Mouse (Mus musculus) liver, postnatal 0 days (tissue): ENCODE data around the gene Klhl40. TPM values are rescaled to one million over a fixed set of nuclear protein-coding genes. Genes with fewer than 3 reads are reported as not detected.

Experiments
- ATAC-seq: fragments of 200-750 bp; cut with Nextera tagmentation; 2 replicates; pipeline ENCODE4 v1.8.0; 2017; ENCODE audit warnings: mild to moderate bottlenecking, moderate library complexity
- DNase-seq: peaks from one replicate; pipeline ENCODE4 v3.0.0-alpha.2; 2016
- H3K27ac ChIP-seq: fragments of 300-500 bp; sonication (generic); 2 replicates; pipeline ENCODE4 v1.5.1; 2014; ENCODE audit warnings: antibody characterized with exemption, moderate library complexity, mild to moderate bottlenecking, low read depth
- H3K27me3 ChIP-seq: fragments of 300-500 bp; sonication (generic); 2 replicates; pipeline ENCODE4 v1.6.1; 2014; ENCODE audit warnings: low read length, control low read depth, mixed read lengths; ENCODE audit not compliant: insufficient read depth
- H3K36me3 ChIP-seq: fragments of 300-500 bp; sonication (generic); replicated peaks from 2 replicates; pipeline ENCODE4 v1.6.1; 2014; ENCODE audit warnings: mild to moderate bottlenecking, control low read depth, low read length, moderate library complexity, mixed read lengths; ENCODE audit not compliant: insufficient read depth
- H3K4me1 ChIP-seq: fragments of 300-500 bp; sonication (generic); 2 replicates; pipeline ENCODE4 v1.6.1; 2014; ENCODE audit warnings: antibody characterized with exemption, mild to moderate bottlenecking, control low read depth; ENCODE audit not compliant: insufficient read depth
- H3K4me2 ChIP-seq: fragments of 300-500 bp; sonication (generic); 2 replicates; pipeline ENCODE4 v1.6.1; 2014; ENCODE audit warnings: low read depth, mild to moderate bottlenecking, low read length, moderate library complexity, mixed read lengths
- H3K4me3 ChIP-seq: fragments of 300-500 bp; sonication (generic); 2 replicates; pipeline ENCODE4 v1.5.1; 2014; ENCODE audit warnings: low read depth, low read length
- H3K9ac ChIP-seq: fragments of 300-500 bp; sonication (generic); replicated peaks from 2 replicates; pipeline ENCODE4 v1.6.1; 2014; ENCODE audit warnings: mild to moderate bottlenecking, moderate library complexity
- H3K9me3 ChIP-seq: fragments of 300-500 bp; sonication (generic); 2 replicates; pipeline ENCODE4 v1.6.1; 2016; ENCODE audit warnings: mild to moderate bottlenecking, control low read depth, low read length, mixed read lengths
- CTCF ChIP-seq: sonication (generic); IDR thresholded peaks from 2 replicates; pipeline ENCODE4 v1.5.1; 2016; ENCODE audit warnings: antibody characterized with exemption, low read depth
- EP300 ChIP-seq: IDR thresholded peaks from 2 replicates; pipeline ENCODE4 v1.6.1; 2016; ENCODE audit warnings: antibody characterized with exemption, low read depth, mild to moderate bottlenecking
- WGBS: fragments of 180-500 bp; shearing (Covaris S2); extraction: QIAGEN DNeasy Blood & Tissue Kit; methylation state at CpG from one replicate; pipeline ENCODE4 v1.1.7; 2014; ENCODE audit not compliant: insufficient replicate concordance; 5-methylcytosine and 5-hydroxymethylcytosine counted together
- polyA plus RNA-seq: library from polyadenylated mRNA; unstranded; fragments of >200 nt; fragmentation: Nextera tagmentation; extraction: Ambion mirVana; gene quantifications from 2 replicates; pipeline ENCODE4 v1.2.1, GENCODE M21; 2015

The Klhl40 gene
- polyA plus RNA-seq, 1 experiment from 2014 or later: 0.13 TPM

- Histone ChIP-seq H3K9me3 (no peaks in the 10 kb centered on the region), H3K4me1 (no peaks in the 10 kb centered on the region), H3K27ac (no peak overlapping the region), H3K36me3 (no peaks in the 10 kb centered on the region), H3K9ac (no peak overlapping the region), H3K4me3 (no peak overlapping the region), H3K27me3 (no peaks in the 10 kb centered on the region), H3K4me2 (no peak overlapping the region)
- WGBS: 71% methylated on average over 7 of the region's 7 CpGs
- ATAC-seq: no peak
- no peak for TF ChIP-seq CTCF
- no peak for TF ChIP-seq EP300
- DNase-seq: no peak
These were observed 30.5 kb downstream of the Klhl40 start for GRCm38 (mm10) chr9:121807947-121808346.

GRCm38 (mm10) chr9:121808511-121808910, 31.1 kb downstream of the Klhl40 start:
- no peaks in the 10 kb centered on the region for H3K4me1 ChIP-seq
- H3K27ac ChIP-seq: no peak overlapping the region
- WGBS: 58% methylated on average over 3 of the region's 3 CpGs
- no peak for TF ChIP-seq EP300
- TF ChIP-seq CTCF: no peak
- no peak for DNase-seq
- no peaks in the 10 kb centered on the region for H3K36me3 ChIP-seq
- ATAC-seq: no peak
- no peak overlapping the region for H3K9ac ChIP-seq
- no peaks in the 10 kb centered on the region for H3K9me3 ChIP-seq
- H3K4me3 ChIP-seq: no peak overlapping the region
- no peaks in the 10 kb centered on the region for H3K27me3 ChIP-seq
- H3K4me2 ChIP-seq: no peak overlapping the region

DNA sequence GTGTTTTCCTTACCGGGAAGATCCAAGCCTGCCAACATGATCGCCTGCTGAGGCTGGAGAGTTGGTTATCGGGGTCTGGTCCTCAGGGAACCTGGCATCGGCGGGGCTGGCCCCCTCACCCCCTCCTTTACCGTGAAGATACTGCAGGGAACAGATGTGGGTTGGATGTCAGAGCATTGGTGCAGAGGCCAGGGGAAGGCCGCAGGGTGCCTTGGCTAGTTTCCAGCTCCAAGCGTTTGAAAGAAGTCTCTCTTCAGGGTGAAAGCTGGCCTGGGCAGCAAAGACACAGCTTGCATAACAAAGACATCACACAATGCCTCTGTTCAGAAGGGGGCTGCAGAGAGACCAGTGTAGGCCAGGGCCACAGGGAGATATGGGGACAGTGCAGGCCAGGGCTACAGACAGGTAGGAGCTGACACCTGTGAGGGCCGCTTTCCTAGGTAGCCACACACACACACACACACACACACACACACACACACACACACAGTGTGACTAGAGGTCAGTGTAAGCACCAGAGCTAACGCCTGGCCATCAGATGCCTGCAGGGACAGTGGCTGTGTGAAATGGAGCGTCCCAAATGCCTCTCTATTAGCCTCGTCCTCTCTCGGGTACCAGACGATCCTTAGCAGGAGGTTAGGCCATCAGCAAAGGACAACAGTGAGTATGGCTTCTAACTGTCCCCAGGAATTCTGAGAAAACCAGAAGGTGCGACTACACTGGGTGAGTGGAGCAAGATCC, 32.8 kb downstream of the Klhl40 start:
- ATAC-seq (no peak), DNase-seq (no peak)
- no peaks in the 10 kb centered on the region for H3K27me3 ChIP-seq
- no peak overlapping the region for H3K27ac ChIP-seq
- no peak overlapping the region for H3K4me3 ChIP-seq
- no peaks in the 10 kb centered on the region for H3K9me3 ChIP-seq
- WGBS: 63% methylated on average over 15 of the region's 15 CpGs
- H3K4me2 ChIP-seq: no peak overlapping the region
- no peaks in the 10 kb centered on the region for H3K4me1 ChIP-seq
- TF ChIP-seq EP300 (no peak), CTCF (no peak)
- H3K36me3 ChIP-seq: no peaks in the 10 kb centered on the region
- no peak overlapping the region for H3K9ac ChIP-seq

- ATAC-seq (no peak), DNase-seq (no peak)
- H3K27me3 ChIP-seq: no peaks in the 10 kb centered on the region
- no peaks in the 10 kb centered on the region for H3K36me3 ChIP-seq
- H3K4me2 ChIP-seq: no peak overlapping the region
- H3K9me3 ChIP-seq: no peaks in the 10 kb centered on the region
- H3K9ac ChIP-seq: no peak overlapping the region
- H3K4me3 ChIP-seq: no peak overlapping the region
- TF ChIP-seq EP300 (no peak), CTCF (no peak)
- no peak overlapping the region for H3K27ac ChIP-seq
- 43% methylated on average over 6 of the region's 6 CpGs for WGBS
- H3K4me1 ChIP-seq: no peaks in the 10 kb centered on the region
These were observed 37.8 kb downstream of the Klhl40 start for GRCm38 (mm10) chr9:121815183-121815582.

DNA sequence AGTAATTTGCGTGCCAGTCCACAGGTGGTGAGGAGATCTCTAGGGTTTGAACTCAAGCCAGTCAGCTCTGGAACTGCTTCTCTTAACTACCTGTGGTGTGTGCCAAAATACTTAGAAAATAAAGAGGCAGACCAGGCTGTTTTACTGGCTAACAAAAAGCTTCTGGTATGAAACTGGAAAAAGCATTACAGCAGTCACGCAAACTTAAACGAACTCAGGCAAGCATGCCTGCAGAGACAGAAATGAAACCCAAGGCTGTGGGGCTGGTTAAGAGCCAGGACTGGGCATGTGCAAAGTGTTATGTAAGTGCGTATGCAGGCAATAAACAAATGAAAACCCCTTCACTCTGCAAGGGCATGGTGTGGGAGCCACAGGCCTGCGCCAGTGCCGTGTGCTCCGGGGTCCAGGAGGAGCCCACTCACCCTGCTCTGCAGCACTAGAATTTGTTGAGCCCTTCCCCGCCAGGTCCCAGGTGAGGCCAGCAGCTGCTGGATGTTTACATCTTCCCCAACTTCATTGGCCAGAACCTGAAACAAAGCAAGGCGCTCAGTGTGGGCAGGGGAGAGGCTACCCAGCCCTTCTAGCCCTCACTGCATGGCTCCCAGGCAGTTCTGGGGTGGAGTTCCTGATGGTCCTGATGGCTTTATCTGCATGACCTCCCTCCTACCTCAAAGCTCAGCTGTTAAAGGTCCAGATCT, 41.8 kb downstream of the Klhl40 start:
- Histone ChIP-seq H3K4me1 (no peaks in the 10 kb centered on the region), H3K27ac (no peak overlapping the region), H3K9me3 (no peaks in the 10 kb centered on the region), H3K4me2 (no peak overlapping the region), H3K9ac (no peak overlapping the region), H3K27me3 (no peaks in the 10 kb centered on the region), H3K36me3 (no peaks in the 10 kb centered on the region), H3K4me3 (no peak overlapping the region)
- ATAC-seq (no peak), DNase-seq (no peak)
- TF ChIP-seq CTCF: no peak
- TF ChIP-seq EP300: no peak
- 68% methylated on average over 9 of the region's 9 CpGs for WGBS

- 63% methylated on average over 7 of the region's 7 CpGs for WGBS
- Histone ChIP-seq H3K9me3 (no peaks in the 10 kb centered on the region), H3K4me1 (no peaks in the 10 kb centered on the region), H3K4me3 (no peak overlapping the region), H3K27me3 (no peaks in the 10 kb centered on the region), H3K36me3 (no peaks in the 10 kb centered on the region), H3K27ac (no peak overlapping the region), H3K4me2 (no peak overlapping the region), H3K9ac (no peak overlapping the region)
- DNase-seq (no peak), ATAC-seq (no peak)
- TF ChIP-seq CTCF: no peak
- TF ChIP-seq EP300: no peak
These were observed 42.5 kb downstream of the Klhl40 start for GRCm38 (mm10) chr9:121819771-121820471.
